Mouse (Mus musculus) thymus, adult 2 months (tissue): ENCODE data around the gene Zswim2. TPM values are rescaled to one million over a fixed set of nuclear protein-coding genes. Genes with fewer than 3 reads are reported as not detected.
"Not testable (repeated sequence)": the region's sequence is repeated elsewhere in the genome, so short reads cannot be mapped to it uniquely, and the experiment has no call there.

Experiments used
- DNase-seq: peaks from one replicate; pipeline ENCODE4 v3.0.0; 2021
- H3K27ac ChIP-seq: fragments of 200-500 bp; 2 replicates; pipeline ENCODE4 v1.5.1; 2012; ENCODE audit warnings: low read length, control low read depth; ENCODE audit not compliant: control insufficient read depth, insufficient read depth
- H3K27me3 ChIP-seq: fragments of 200-500 bp; 2 replicates; pipeline ENCODE4 v1.6.1; 2012; ENCODE audit warnings: mild to moderate bottlenecking, low read length, moderate library complexity, mixed read lengths; ENCODE audit not compliant: control insufficient read depth, insufficient read depth
- H3K36me3 ChIP-seq: fragments of 200-500 bp; 2 replicates; pipeline ENCODE4 v1.6.1; 2012; ENCODE audit warnings: mild to moderate bottlenecking, low read length, moderate library complexity; ENCODE audit not compliant: control insufficient read depth, insufficient read depth
- H3K4me1 ChIP-seq: fragments of 200-500 bp; replicated peaks from 2 replicates; pipeline ENCODE4 v1.6.1; 2012; ENCODE audit warnings: low read length; ENCODE audit not compliant: control insufficient read depth, insufficient read depth
- H3K4me3 ChIP-seq: fragments of 200-500 bp; 2 replicates; pipeline ENCODE4 v1.5.1; 2012; ENCODE audit warnings: mild to moderate bottlenecking, low read length, control low read depth, moderate library complexity; ENCODE audit not compliant: control insufficient read depth, insufficient read depth
- CTCF ChIP-seq: fragments of 200-500 bp; IDR thresholded peaks from 2 replicates; pipeline ENCODE4 v1.5.1; 2012; ENCODE audit warnings: mild to moderate bottlenecking, control low read depth, low read length, moderate library complexity, borderline replicate concordance; ENCODE audit not compliant: control insufficient read depth, poor library complexity, insufficient read depth; ENCODE audit errors: extremely low read depth
- POLR2A ChIP-seq: fragments of 200-500 bp; IDR thresholded peaks from 2 replicates; pipeline ENCODE4 v1.6.1; 2012; ENCODE audit warnings: mild to moderate bottlenecking, low read length, control low read depth, moderate library complexity; ENCODE audit not compliant: control insufficient read depth, poor library complexity, insufficient read depth; ENCODE audit errors: extremely low read depth
- WGBS: fragments of 180-500 bp; shearing (Covaris S2); methylation state at CpG from one replicate; pipeline ENCODE4 v1.1.7; 2018; 5-methylcytosine and 5-hydroxymethylcytosine counted together
- polyA plus RNA-seq: library from polyadenylated mRNA; depleted of rRNA; stranded (reverse); fragments of >200 nt; gene quantifications from 2 replicates; pipeline ENCODE4 v1.2.3, GENCODE M21; 2012; rRNA removed

The Zswim2 gene
- polyA plus RNA-seq, result not detected in 2 replicates

- no peaks in the 10 kb centered on the region for H3K36me3 ChIP-seq
- TF ChIP-seq POLR2A, result no peak
- TF ChIP-seq CTCF, result no peak
- no peak within 1 kb of the TSS for H3K27ac ChIP-seq
- H3K4me1 ChIP-seq, result 0 out of 2 replicates have a peak, but pooled peaks cover 3% of the 10 kb centered on the region
- no peaks in the 10 kb centered on the region for H3K27me3 ChIP-seq
- DNase-seq, result peak; percentile 10
- H3K4me3 ChIP-seq, result no peak within 1 kb of the TSS
- 2% methylated on average over 20 of the region's 20 CpGs for WGBS
Measured at GRCm38 (mm10) chr2:83940931-83941361, at the start of gene Zswim2. Zswim2 (minus strand) TSS chr2:83941228.

- H3K4me1 ChIP-seq, H3K36me3 ChIP-seq, H3K27me3 ChIP-seq, H3K27ac ChIP-seq, DNase-seq, H3K4me3 ChIP-seq: not testable (repeated sequence)
- WGBS, result no CpG with 5 or more reads among the region's 6 CpGs
Measured at GRCm38 (mm10) chr2:83990253-83990652, 49.2 kb upstream of the Zswim2 start, which contains the start of gene Gm13691. Gm13691 (plus strand) TSS chr2:83990553.

GRCm38 (mm10) chr2:83984443-83984842, 43.4 kb upstream of the Zswim2 start, which contains the start of gene Gm13697:
Gm13697 (plus strand) TSS chr2:83984743.
- H3K4me1 ChIP-seq, H3K27ac ChIP-seq, H3K36me3 ChIP-seq, H3K27me3 ChIP-seq, DNase-seq, H3K4me3 ChIP-seq: not testable (repeated sequence)
- WGBS, result no CpG with 5 or more reads among the region's 6 CpGs

- not testable (repeated sequence) for H3K4me3 ChIP-seq, DNase-seq, H3K27ac ChIP-seq, H3K36me3 ChIP-seq, H3K27me3 ChIP-seq, H3K4me1 ChIP-seq
- no CpG with 5 or more reads among the region's 6 CpGs for WGBS
Measured at GRCm38 (mm10) chr2:83978633-83979032, 37.6 kb upstream of the Zswim2 start, which contains the start of gene Gm13694. Gm13694 (plus strand) TSS chr2:83978933.

- H3K36me3 ChIP-seq, H3K4me3 ChIP-seq, H3K27me3 ChIP-seq, DNase-seq, H3K27ac ChIP-seq, H3K4me1 ChIP-seq: not testable (repeated sequence)
- no CpG with 5 or more reads among the region's 6 CpGs for WGBS
Measured at GRCm38 (mm10) chr2:83972823-83973222, 31.8 kb upstream of the Zswim2 start, which contains the start of gene Gm13696. Gm13696 (plus strand) TSS chr2:83973123.

- not testable (repeated sequence) for H3K4me1 ChIP-seq, H3K36me3 ChIP-seq, H3K27me3 ChIP-seq, DNase-seq, H3K27ac ChIP-seq, H3K4me3 ChIP-seq
- no CpG with 5 or more reads among the region's 6 CpGs for WGBS
Measured at GRCm38 (mm10) chr2:83967013-83967412, 26.0 kb upstream of the Zswim2 start, which contains the start of gene Gm13695. Gm13695 (plus strand) TSS chr2:83967313.

GRCm38 (mm10) chr2:83961203-83961602, 20.2 kb upstream of the Zswim2 start, which contains the start of gene Gm13693:
Gm13693 (plus strand) TSS chr2:83961503.
- H3K27ac ChIP-seq, DNase-seq, H3K36me3 ChIP-seq, H3K27me3 ChIP-seq, H3K4me1 ChIP-seq, H3K4me3 ChIP-seq: not testable (repeated sequence)
- no CpG with 5 or more reads among the region's 6 CpGs for WGBS

GRCm38 (mm10) chr2:83955393-83955792, 14.4 kb upstream of the Zswim2 start, which contains the start of gene Gm13698:
Gm13698 (plus strand) TSS chr2:83955693.
- not testable (repeated sequence) for H3K4me1 ChIP-seq, H3K4me3 ChIP-seq, H3K27me3 ChIP-seq, H3K36me3 ChIP-seq, H3K27ac ChIP-seq, DNase-seq
- WGBS, result no CpG with 5 or more reads among the region's 6 CpGs
